Mouse (Mus musculus): Measurements from ENCODE around the gene Mall. TPM values are rescaled to one million over a fixed set of nuclear protein-coding genes. Genes with fewer than 3 reads are reported as not detected.

The Mall gene
- not detected for polyA plus RNA-seq (2017; shearing (Covaris generic))

DNA sequence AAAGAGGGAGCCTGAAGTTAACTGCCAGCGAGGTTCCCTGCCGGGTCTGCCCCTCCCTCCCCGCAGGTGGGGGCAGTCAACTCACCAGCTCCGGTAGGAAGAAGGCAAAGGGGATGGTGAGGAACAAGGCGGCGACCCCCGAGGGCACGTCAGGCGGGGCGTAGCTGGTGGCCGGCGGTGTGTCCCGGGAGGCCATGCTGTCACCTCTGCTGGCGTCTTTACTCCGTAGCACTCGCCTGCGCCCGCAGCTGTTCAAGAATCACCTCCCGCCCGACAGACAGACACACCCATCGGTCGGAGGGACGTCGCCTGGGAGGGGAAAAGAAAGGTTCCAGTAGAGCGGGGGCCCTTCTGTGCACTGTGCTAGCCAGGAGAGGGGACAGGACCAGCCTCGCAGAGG lies at the start of gene Mall:
TSS of gene Mall (minus strand) at position 262 of the 400 bp plus-strand sequence.

DNA sequence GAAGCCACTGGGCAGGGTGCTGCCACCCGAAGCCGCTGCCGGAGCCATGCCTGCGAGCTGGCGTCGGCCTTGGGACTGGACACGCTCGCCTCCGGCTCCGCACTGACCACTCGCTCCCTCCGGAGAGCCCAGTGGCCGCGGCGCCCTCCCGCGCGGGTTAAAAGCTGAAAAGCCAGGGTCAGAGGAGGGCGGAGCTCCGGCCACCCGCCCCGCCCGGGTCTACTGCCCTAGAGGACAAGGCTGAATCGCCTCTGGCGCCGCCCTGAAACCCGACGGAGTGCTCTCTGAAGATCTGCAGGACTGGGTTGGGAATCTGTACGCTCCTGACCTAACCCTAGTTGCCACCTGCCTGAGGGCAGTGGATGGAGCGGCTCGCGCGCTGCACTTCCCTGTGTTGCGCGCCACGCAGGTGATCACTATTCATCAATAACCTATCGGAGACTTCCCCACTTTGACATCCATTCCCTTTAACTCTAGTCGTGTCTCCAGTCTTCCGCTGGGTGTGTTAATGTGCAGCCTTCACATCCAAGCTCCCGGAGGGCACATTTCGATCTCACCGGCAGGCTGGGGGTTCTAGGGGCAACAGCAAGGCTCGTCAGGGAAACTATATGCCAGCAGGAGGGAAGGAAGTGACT lies 73.5 kb downstream of the Mall start, which contains the start of gene Mal:
TSS of gene Mal (minus strand) at position 610 of the 635 bp plus-strand sequence.

Other genes with a start within 250 kb of the Mall start
- gene Kcnip3, start 207.8 kb downstream of the Mall start, polyA plus RNA-seq (2017; shearing (Covaris generic)), result under 1 TPM; 0.32 to 0.58 TPM
- under 1 TPM in 1 of 2 experiments, not detected in 1; 0.28 TPM for gene Prom2, start 188.5 kb downstream of the Mall start, polyA plus RNA-seq (2017; shearing (Covaris generic))
- 1 to 10 TPM in 1 of 2 experiments, under 1 TPM in 1; 0.87 to 1.2 TPM for gene Zfp661, start 142.8 kb downstream of the Mall start, polyA plus RNA-seq (2017; shearing (Covaris generic))
- 100 to 1,000 TPM in 1 of 2 experiments, 10 to 100 TPM in 1; 84.9 to 123 TPM for gene Mrps5, start 142.7 kb downstream of the Mall start, polyA plus RNA-seq (2017; shearing (Covaris generic))
- gene Mal, start 73.2 kb downstream of the Mall start, polyA plus RNA-seq (2017; shearing (Covaris generic)), result under 1 TPM in 1 of 2 experiments, not detected in 1; 0.28 TPM
- gene Nphp1, start 59.0 kb upstream of the Mall start, polyA plus RNA-seq (2017; shearing (Covaris generic)), result under 1 TPM; 0.07 to 0.47 TPM
- gene Mtln, start 62.6 kb upstream of the Mall start, polyA plus RNA-seq (2017; shearing (Covaris generic)), result 10 to 100 TPM; 20.5 to 27.9 TPM
- gene Bub1, start 101.9 kb upstream of the Mall start, polyA plus RNA-seq (2017; shearing (Covaris generic)), result 1 to 10 TPM; 3.2 to 4.7 TPM
- 1 to 10 TPM in 1 of 2 experiments, under 1 TPM in 1; 0.91 to 1.5 TPM for gene Acoxl, start 108.9 kb upstream of the Mall start, polyA plus RNA-seq (2017; shearing (Covaris generic))